Mouse (Mus musculus): Measurements from ENCODE around the gene 9530068E07Rik. TPM values are rescaled to one million over a fixed set of nuclear protein-coding genes. Genes with fewer than 3 reads are reported as not detected.

The 9530068E07Rik gene
- polyA plus RNA-seq (2012; rRNA removed) = 69.8 and 80.0 TPM in 2 replicates

- Histone ChIP-seq H3K27me3 (ENCODE audit: control insufficient read depth, insufficient read depth, low read length) (no peaks in the 10 kb centered on the region), H3K4me3 (ENCODE audit: low read depth, low read length) (peak within 1 kb of the TSS; percentile 96), H3K4me1 (ENCODE audit: control insufficient read depth, insufficient read depth, insufficient read length, low read length) (peaks cover 3% of the 10 kb centered on the region; the same call in 1 of the 2 replicates), H3K36me3 (ENCODE audit: control insufficient read depth, insufficient read depth, low read length) (no peaks in the 10 kb centered on the region), H3K27ac (ENCODE audit: insufficient read depth, low read depth, low read length) (peak within 1 kb of the TSS; percentile 45)
- TF ChIP-seq POLR2A (IDR thresholded peaks at IDR 0.05; ENCODE audit: low read depth, low read length) (peak; percentile 70), CTCF (IDR thresholded peaks at IDR 0.05; ENCODE audit: extremely low read depth, insufficient read length, insufficient replicate concordance, low read depth, low read length) (no peak)
- WGBS = 1% methylated on average over 38 of the region's 38 CpGs
These were observed at the start of gene 9530068E07Rik for GRCm38 (mm10) chr11:52395940-52396596. 9530068E07Rik (plus strand) TSS chr11:52396428.

- Histone ChIP-seq H3K4me3 (ENCODE audit: low read depth, low read length) (peak overlapping the region; percentile 52), H3K4me1 (ENCODE audit: control insufficient read depth, insufficient read depth, insufficient read length, low read length) (peaks cover 10% of the 10 kb centered on the region; the same call in 1 of the 2 replicates), H3K27ac (ENCODE audit: insufficient read depth, low read depth, low read length) (no peak overlapping the region), H3K36me3 (ENCODE audit: control insufficient read depth, insufficient read depth, low read length) (no peaks in the 10 kb centered on the region), H3K27me3 (ENCODE audit: control insufficient read depth, insufficient read depth, low read length) (no peaks in the 10 kb centered on the region)
- 8% methylated on average over 12 of the region's 12 CpGs for WGBS
- TF ChIP-seq POLR2A (IDR thresholded peaks at IDR 0.05; ENCODE audit: low read depth, low read length) (no peak), CTCF (IDR thresholded peaks at IDR 0.05; ENCODE audit: extremely low read depth, insufficient read length, insufficient replicate concordance, low read depth, low read length) (no peak)
These were observed 49.6 kb upstream of the 9530068E07Rik start for GRCm38 (mm10) chr11:52346635-52347005.

GRCm38 (mm10) chr11:52348156-52348555, 48.1 kb upstream of the 9530068E07Rik start:
- H3K27ac ChIP-seq (ENCODE audit: insufficient read depth, low read depth, low read length) = no peak overlapping the region
- H3K4me3 ChIP-seq (ENCODE audit: low read depth, low read length) = no peak overlapping the region
- no peaks in the 10 kb centered on the region for H3K27me3 ChIP-seq (ENCODE audit: control insufficient read depth, insufficient read depth, low read length)
- WGBS = 53% methylated on average over 4 of the region's 4 CpGs
- peaks cover 12% of the 10 kb centered on the region; the same call in 1 of the 2 replicates for H3K4me1 ChIP-seq (ENCODE audit: control insufficient read depth, insufficient read depth, insufficient read length, low read length)
- no peak for TF ChIP-seq POLR2A (IDR thresholded peaks at IDR 0.05; ENCODE audit: low read depth, low read length)
- TF ChIP-seq CTCF (IDR thresholded peaks at IDR 0.05; ENCODE audit: extremely low read depth, insufficient read length, insufficient replicate concordance, low read depth, low read length) = no peak
- H3K36me3 ChIP-seq (ENCODE audit: control insufficient read depth, insufficient read depth, low read length) = no peaks in the 10 kb centered on the region

- peaks cover 12% of the 10 kb centered on the region; the same call in 1 of the 2 replicates for H3K4me1 ChIP-seq (ENCODE audit: control insufficient read depth, insufficient read depth, insufficient read length, low read length)
- 75% methylated on average over 3 of the region's 3 CpGs for WGBS
- peak; percentile 19; the same call in 1 of the 2 replicates for TF ChIP-seq CTCF (IDR thresholded peaks at IDR 0.05; ENCODE audit: extremely low read depth, insufficient read length, insufficient replicate concordance, low read depth, low read length)
- no peak for TF ChIP-seq POLR2A (IDR thresholded peaks at IDR 0.05; ENCODE audit: low read depth, low read length)
- H3K4me3 ChIP-seq (ENCODE audit: low read depth, low read length) = no peak overlapping the region
- H3K27ac ChIP-seq (ENCODE audit: insufficient read depth, low read depth, low read length) = no peak overlapping the region
- no peaks in the 10 kb centered on the region for H3K36me3 ChIP-seq (ENCODE audit: control insufficient read depth, insufficient read depth, low read length)
- H3K27me3 ChIP-seq (ENCODE audit: control insufficient read depth, insufficient read depth, low read length) = no peaks in the 10 kb centered on the region
These were observed 47.5 kb upstream of the 9530068E07Rik start for GRCm38 (mm10) chr11:52348724-52349123.

GRCm38 (mm10) chr11:52350924-52351323, 45.3 kb upstream of the 9530068E07Rik start:
- Histone ChIP-seq H3K27ac (ENCODE audit: insufficient read depth, low read depth, low read length) (peak overlapping the region; percentile 54), H3K36me3 (ENCODE audit: control insufficient read depth, insufficient read depth, low read length) (no peaks in the 10 kb centered on the region), H3K27me3 (ENCODE audit: control insufficient read depth, insufficient read depth, low read length) (no peaks in the 10 kb centered on the region), H3K4me1 (ENCODE audit: control insufficient read depth, insufficient read depth, insufficient read length, low read length) (peaks cover 12% of the 10 kb centered on the region; the same call in 1 of the 2 replicates), H3K4me3 (ENCODE audit: low read depth, low read length) (no peak overlapping the region)
- 1% methylated on average over 9 of the region's 9 CpGs for WGBS
- TF ChIP-seq CTCF (IDR thresholded peaks at IDR 0.05; ENCODE audit: extremely low read depth, insufficient read length, insufficient replicate concordance, low read depth, low read length) (peak; percentile 28; the same call in 1 of the 2 replicates), POLR2A (IDR thresholded peaks at IDR 0.05; ENCODE audit: low read depth, low read length) (no peak)

GRCm38 (mm10) chr11:52352271-52352670, 44.0 kb upstream of the 9530068E07Rik start:
- Histone ChIP-seq H3K27ac (ENCODE audit: insufficient read depth, low read depth, low read length) (no peak overlapping the region), H3K27me3 (ENCODE audit: control insufficient read depth, insufficient read depth, low read length) (no peaks in the 10 kb centered on the region), H3K36me3 (ENCODE audit: control insufficient read depth, insufficient read depth, low read length) (no peaks in the 10 kb centered on the region), H3K4me3 (ENCODE audit: low read depth, low read length) (no peak overlapping the region), H3K4me1 (ENCODE audit: control insufficient read depth, insufficient read depth, insufficient read length, low read length) (peaks cover 9% of the 10 kb centered on the region; the same call in 1 of the 2 replicates)
- WGBS = 96% methylated on average over 3 of the region's 3 CpGs
- TF ChIP-seq CTCF (IDR thresholded peaks at IDR 0.05; ENCODE audit: extremely low read depth, insufficient read length, insufficient replicate concordance, low read depth, low read length) (no peak), POLR2A (IDR thresholded peaks at IDR 0.05; ENCODE audit: low read depth, low read length) (no peak)

- Histone ChIP-seq H3K4me3 (ENCODE audit: low read depth, low read length) (no peak overlapping the region), H3K27ac (ENCODE audit: insufficient read depth, low read depth, low read length) (no peak overlapping the region), H3K4me1 (ENCODE audit: control insufficient read depth, insufficient read depth, insufficient read length, low read length) (peaks cover 14% of the 10 kb centered on the region; the same call in 1 of the 2 replicates), H3K27me3 (ENCODE audit: control insufficient read depth, insufficient read depth, low read length) (no peaks in the 10 kb centered on the region), H3K36me3 (ENCODE audit: control insufficient read depth, insufficient read depth, low read length) (no peaks in the 10 kb centered on the region)
- WGBS = 90% methylated on average over 5 of the region's 5 CpGs
- TF ChIP-seq CTCF (IDR thresholded peaks at IDR 0.05; ENCODE audit: extremely low read depth, insufficient read length, insufficient replicate concordance, low read depth, low read length) (no peak), POLR2A (IDR thresholded peaks at IDR 0.05; ENCODE audit: low read depth, low read length) (no peak)
These were observed 41.6 kb upstream of the 9530068E07Rik start for GRCm38 (mm10) chr11:52354644-52355043.
